Mouse (Mus musculus) MEL (cell line): ENCODE measurements around the gene Gm30302. TPM values are rescaled to one million over a fixed set of nuclear protein-coding genes. Genes with fewer than 3 reads are reported as not detected.

Source experiments
- DNase-seq: peaks from one replicate; pipeline ENCODE4 v3.0.0; 2011; ENCODE audit warnings: low read depth, low spot score
- H3K27ac ChIP-seq: 2 replicates; pipeline ENCODE4 v1.5.1; 2012; ENCODE audit warnings: low read depth, mild to moderate bottlenecking, control low read depth, low read length, moderate library complexity; ENCODE audit not compliant: control insufficient read depth
- H3K27me3 ChIP-seq, 2 experiments: fragments of 150-350 bp in 1 of 2; sonication (generic) in 1 of 2; 2 replicates each; pipeline ENCODE4 v1.6.1; 2012; ENCODE audit warnings: low read length in 2 of 2, mild to moderate bottlenecking in 2 of 2, improper control_type of control experiment in 1 of 2, moderate library complexity in 1 of 2; ENCODE audit not compliant: insufficient read depth in 2 of 2, control insufficient read depth in 1 of 2
- H3K36me3 ChIP-seq, 2 experiments: 2 replicates each; pipeline ENCODE4 v1.6.1; 2012 to 2014; ENCODE audit warnings: low read length in 2 of 2, improper control_type of control experiment in 1 of 2, inconsistent platforms in 1 of 2, mild to moderate bottlenecking in 1 of 2; ENCODE audit not compliant: insufficient read depth in 2 of 2, control insufficient read depth in 1 of 2
- H3K4me1 ChIP-seq, 2 experiments: fragments of 150-350 bp in 1 of 2; sonication (generic) in 1 of 2; 2 replicates each; pipeline ENCODE4 v1.6.1; 2012; ENCODE audit warnings: low read length in 2 of 2, improper control_type of control experiment in 1 of 2, mild to moderate bottlenecking in 1 of 2; ENCODE audit not compliant: insufficient read depth in 2 of 2, control insufficient read depth in 1 of 2
- H3K4me3 ChIP-seq, 2 experiments: fragments of 150-350 bp in 1 of 2; sonication (generic) in 1 of 2; 2 replicates each; pipeline ENCODE4 v1.5.1; 2012; ENCODE audit warnings: low read depth in 2 of 2, low read length in 2 of 2, mild to moderate bottlenecking in 2 of 2, moderate library complexity in 2 of 2, control low read depth in 1 of 2, improper control_type of control experiment in 1 of 2; ENCODE audit not compliant: control insufficient read depth in 1 of 2, insufficient read depth in 1 of 2
- H3K79me2 ChIP-seq: 2 replicates; pipeline ENCODE4 v1.6.1; 2012; ENCODE audit warnings: mild to moderate bottlenecking, low read length, moderate library complexity; ENCODE audit not compliant: control insufficient read depth, poor library complexity, insufficient read depth
- H3K9ac ChIP-seq: 2 replicates; pipeline ENCODE4 v1.6.1; 2012; ENCODE audit warnings: low read depth, mild to moderate bottlenecking, control low read depth, low read length, moderate library complexity; ENCODE audit not compliant: control insufficient read depth, poor library complexity, severe bottlenecking
- H3K9me3 ChIP-seq: fragments of 150-350 bp; sonication (generic); replicated peaks from 2 replicates; pipeline ENCODE4 v1.6.1; 2012; ENCODE audit warnings: mild to moderate bottlenecking, low read length, improper control_type of control experiment, moderate library complexity; ENCODE audit not compliant: insufficient read depth
- CHD1 ChIP-seq: IDR thresholded peaks from 2 replicates; pipeline ENCODE4 v1.6.1; 2012; ENCODE audit warnings: low read depth, mild to moderate bottlenecking, inconsistent platforms, low read length, improper control_type of control experiment
- CTCF ChIP-seq, 3 experiments: IDR thresholded peaks in 2 of 3; conservative IDR thresholded peaks in 1 of 3; 2 replicates each; pipeline ENCODE4 v1.5.1; 2011 to 2012; ENCODE audit warnings: low read length in 3 of 3, low read depth in 2 of 3, mild to moderate bottlenecking in 2 of 3, improper control_type of control experiment in 1 of 3, inconsistent platforms in 1 of 3, mixed read lengths in 1 of 3, moderate library complexity in 1 of 3; ENCODE audit not compliant: control insufficient read depth in 1 of 3, insufficient read depth in 1 of 3, poor library complexity in 1 of 3, severe bottlenecking in 1 of 3
- ELF1 ChIP-seq: IDR thresholded peaks from 2 replicates; pipeline ENCODE4 v1.6.1; 2014; ENCODE audit warnings: low read depth, mild to moderate bottlenecking, inconsistent platforms, low read length, improper control_type of control experiment, moderate library complexity
- GABPA ChIP-seq: IDR thresholded peaks from 2 replicates; pipeline ENCODE4 v1.6.1; 2012; ENCODE audit warnings: low read depth, mild to moderate bottlenecking, inconsistent platforms, low read length, improper control_type of control experiment, moderate library complexity
- GATA1 ChIP-seq: IDR thresholded peaks from 2 replicates; pipeline ENCODE4 v1.6.1; 2011; ENCODE audit warnings: low read depth, low read length, improper control_type of control experiment
- HCFC1 ChIP-seq: IDR thresholded peaks from 2 replicates; pipeline ENCODE4 v1.6.1; 2012; ENCODE audit warnings: low read depth, mild to moderate bottlenecking, inconsistent platforms, low read length, improper control_type of control experiment, moderate library complexity
- KAT2A ChIP-seq: conservative IDR thresholded peaks from 2 replicates; pipeline ENCODE4 v1.6.1; 2012; ENCODE audit warnings: low read depth, low read length, improper control_type of control experiment, inconsistent platforms
- MAFK ChIP-seq: IDR thresholded peaks from 2 replicates; pipeline ENCODE4 v1.6.1; 2011; ENCODE audit warnings: low read depth, mild to moderate bottlenecking, low read length, improper control_type of control experiment, borderline replicate concordance
- MYB ChIP-seq: IDR thresholded peaks from 2 replicates; pipeline ENCODE4 v1.6.1; 2011; ENCODE audit warnings: mild to moderate bottlenecking, low read depth, low read length, improper control_type of control experiment
- MYC ChIP-seq: IDR thresholded peaks from 2 replicates; pipeline ENCODE4 v1.6.1; 2011; ENCODE audit warnings: low read depth, mild to moderate bottlenecking, low read length, improper control_type of control experiment, moderate library complexity
- NELFE ChIP-seq: IDR thresholded peaks from 2 replicates; pipeline ENCODE4 v1.6.1; 2011; ENCODE audit warnings: low read depth, low read length, improper control_type of control experiment
- POLR2AphosphoS2 ChIP-seq: IDR thresholded peaks from 2 replicates; pipeline ENCODE4 v1.6.1; 2011; ENCODE audit warnings: low read length, improper control_type of control experiment
- POLR2AphosphoS5 ChIP-seq: IDR thresholded peaks from 2 replicates; pipeline ENCODE4 v1.6.1; 2012; ENCODE audit warnings: low read depth, borderline replicate concordance, mild to moderate bottlenecking, inconsistent platforms, low read length, moderate library complexity, mixed read lengths
- RAD21 ChIP-seq: IDR thresholded peaks from 2 replicates; pipeline ENCODE4 v1.6.1; 2011; ENCODE audit warnings: mild to moderate bottlenecking, low read depth, low read length, improper control_type of control experiment
- RCOR1 ChIP-seq: IDR thresholded peaks from 2 replicates; pipeline ENCODE4 v1.6.1; 2012; ENCODE audit warnings: low read depth, mild to moderate bottlenecking, inconsistent platforms, low read length, improper control_type of control experiment
- SIN3A ChIP-seq: IDR thresholded peaks from 2 replicates; pipeline ENCODE4 v1.6.1; 2012; ENCODE audit warnings: low read length, improper control_type of control experiment, inconsistent platforms
- SMC3 ChIP-seq: IDR thresholded peaks from 2 replicates; pipeline ENCODE4 v1.6.1; 2011; ENCODE audit warnings: low read depth, low read length, improper control_type of control experiment
- TBP ChIP-seq: IDR thresholded peaks from 2 replicates; pipeline ENCODE4 v1.8.0; 2011; ENCODE audit warnings: low read depth, low read length, improper control_type of control experiment
- TCF12 ChIP-seq: IDR thresholded peaks from 2 replicates; pipeline ENCODE4 v1.6.1; 2014; ENCODE audit warnings: low read depth, mild to moderate bottlenecking, inconsistent platforms, low read length, improper control_type of control experiment, moderate library complexity
- USF2 ChIP-seq, 2 experiments: IDR thresholded peaks; 2 replicates each; pipeline ENCODE4 v1.6.1; 2011 to 2012; ENCODE audit warnings: improper control_type of control experiment in 2 of 2, low read length in 2 of 2, borderline replicate concordance in 1 of 2, inconsistent platforms in 1 of 2, low read depth in 1 of 2, mild to moderate bottlenecking in 1 of 2; ENCODE audit not compliant: insufficient read depth in 1 of 2
- ZKSCAN1 ChIP-seq: IDR thresholded peaks from 2 replicates; pipeline ENCODE4 v1.6.1; 2012; ENCODE audit warnings: low read depth, mild to moderate bottlenecking, inconsistent platforms, low read length, improper control_type of control experiment, moderate library complexity
- ZMIZ1 ChIP-seq: IDR thresholded peaks from 2 replicates; pipeline ENCODE4 v1.6.1; 2012; ENCODE audit warnings: low read depth, mild to moderate bottlenecking, inconsistent platforms, low read length, improper control_type of control experiment, moderate library complexity
- polyA plus RNA-seq, 2 experiments: library from polyadenylated mRNA; stranded (reverse) in 1 of 2; unstranded in 1 of 2; fragments of >175 nt in 1 of 2; fragments of >200 nt in 1 of 2; gene quantifications; 2 replicates each; pipeline versions ENCODE4 v1.2.1 to v1.2.4; 2012; ENCODE audit warnings: low replicate concordance in 2 of 2, low read depth in 1 of 2; ENCODE audit not compliant: insufficient read length in 2 of 2, insufficient read depth in 1 of 2, missing spikeins in 1 of 2
- total RNA-seq: library from RNA; depleted of rRNA; stranded (reverse); fragments of 300-350 nt; gene quantifications from 2 replicates; pipeline ENCODE4 v1.2.3, GENCODE M21; 2012

Gene Gm30302
- total and polyA plus RNA-seq, 3 experiments, result 0.19 TPM; not detected in 2

DNA sequence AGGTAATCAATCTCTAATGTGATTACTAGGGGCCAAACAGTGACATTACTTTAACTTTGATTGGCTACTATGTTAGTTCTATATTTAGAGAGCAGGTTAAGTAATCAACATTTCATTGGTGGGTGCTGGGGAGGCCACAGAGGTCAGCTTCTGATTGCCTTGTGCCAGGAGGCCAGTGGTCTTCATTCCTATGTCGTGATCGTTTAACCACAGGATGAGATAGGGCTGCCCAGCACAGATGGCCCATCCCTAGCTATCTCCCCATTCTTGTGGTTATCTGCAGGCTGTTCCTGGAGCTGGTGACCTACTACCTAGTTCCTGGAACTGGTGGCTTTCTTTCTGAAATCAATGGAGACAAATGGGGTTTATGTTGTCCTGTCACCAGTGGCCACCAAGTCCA is 30.8 kb downstream of the Gm30302 start (continued):
- TF ChIP-seq ELF1 (no peak), MYB (peak; percentile 70)

- H3K79me2 ChIP-seq, result no peaks in the 10 kb centered on the region
- TF ChIP-seq MYC (no peak), ZKSCAN1 (no peak), TCF12 (no peak), CTCF (IDR thresholded peaks at IDR 0.05 in 2 of 3, conservative IDR thresholded peaks at IDR 0.05 in 1 of 3; ENCODE audit: control insufficient read depth in 1 of 3, insufficient read depth in 1 of 3, low read depth in 2 of 3, low read length in 3 of 3, poor library complexity in 1 of 3, severe bottlenecking in 1 of 3) (no peak), USF2 (IDR thresholded peaks at IDR 0.05; ENCODE audit: borderline replicate concordance in 1 of 2, insufficient read depth in 1 of 2, low read depth in 1 of 2, low read length in 2 of 2) (no peak), CHD1 (no peak), POLR2AphosphoS2 (no peak)
- no peak overlapping the region for H3K4me3 ChIP-seq
- peaks cover 0 to 26% of the 10 kb centered on the region in 2 experiments; a peak in 3 of 4 replicates for H3K4me1 ChIP-seq
- no peaks in the 10 kb centered on the region for H3K9me3 ChIP-seq
- DNase-seq, result no peak
- no peak overlapping the region for H3K9ac ChIP-seq
- peaks cover 0 to 12% of the 10 kb centered on the region in 2 experiments; a peak in 2 of 4 replicates for H3K36me3 ChIP-seq
- no peak overlapping the region for H3K27ac ChIP-seq
- H3K27me3 ChIP-seq, result no peaks in the 10 kb centered on the region
Measured at GRCm38 (mm10) chr13:49766269-49766668, 32.5 kb downstream of the Gm30302 start.

- TF ChIP-seq MAFK (no peak), GATA1 (no peak), CTCF (IDR thresholded peaks at IDR 0.05 in 2 of 3, conservative IDR thresholded peaks at IDR 0.05 in 1 of 3; ENCODE audit: control insufficient read depth in 1 of 3, insufficient read depth in 1 of 3, low read depth in 2 of 3, low read length in 3 of 3, poor library complexity in 1 of 3, severe bottlenecking in 1 of 3) (no peak), ZKSCAN1 (no peak), MYB (no peak), CHD1 (no peak), TCF12 (no peak), POLR2AphosphoS2 (no peak), POLR2AphosphoS5 (no peak), RAD21 (no peak), HCFC1 (no peak), GABPA (no peak), NELFE (no peak), TBP (no peak), SIN3A (no peak), RCOR1 (no peak), SMC3 (no peak), KAT2A (no peak), ZMIZ1 (no peak), USF2 (IDR thresholded peaks at IDR 0.05; ENCODE audit: borderline replicate concordance in 1 of 2, insufficient read depth in 1 of 2, low read depth in 1 of 2, low read length in 2 of 2) (no peak)
- no peak overlapping the region for H3K27ac ChIP-seq
- H3K9me3 ChIP-seq, result no peaks in the 10 kb centered on the region
- peaks cover 0 to 15% of the 10 kb centered on the region in 2 experiments; a peak in 2 of 4 replicates for H3K36me3 ChIP-seq
- H3K79me2 ChIP-seq, result no peaks in the 10 kb centered on the region
- no peaks in the 10 kb centered on the region for H3K27me3 ChIP-seq
- H3K4me1 ChIP-seq, result peaks cover 0 to 32% of the 10 kb centered on the region in 2 experiments; a peak in 3 of 4 replicates
- DNase-seq, result no peak
- no peak overlapping the region for H3K9ac ChIP-seq
- no peak overlapping the region for H3K4me3 ChIP-seq
Measured at GRCm38 (mm10) chr13:49765306-49765705, 33.5 kb downstream of the Gm30302 start.
